Mouse (Mus musculus) kidney, postnatal 10 days (tissue): Measurements from ENCODE around the gene Jag1.
A peak's percentile ranks its signal among the peaks of the same experiment; 100 is the strongest.

ENCODE experiments used
- DNase-seq: peaks from one replicate; pipeline ENCODE4 v3.0.0; 2021; ENCODE audit warnings: mixed read lengths

Gene Jag1

GRCm38 (mm10) chr2:137116025-137116674, at the start of gene Jag1:
TSS of gene Jag1 (minus strand) at chr2:137116644.
- peak; percentile 70 for DNase-seq

- DNase-seq, result peak; percentile 9
Observed at GRCm38 (mm10) chr2:137156018-137156417, 39.6 kb upstream of the Jag1 start.

DNA sequence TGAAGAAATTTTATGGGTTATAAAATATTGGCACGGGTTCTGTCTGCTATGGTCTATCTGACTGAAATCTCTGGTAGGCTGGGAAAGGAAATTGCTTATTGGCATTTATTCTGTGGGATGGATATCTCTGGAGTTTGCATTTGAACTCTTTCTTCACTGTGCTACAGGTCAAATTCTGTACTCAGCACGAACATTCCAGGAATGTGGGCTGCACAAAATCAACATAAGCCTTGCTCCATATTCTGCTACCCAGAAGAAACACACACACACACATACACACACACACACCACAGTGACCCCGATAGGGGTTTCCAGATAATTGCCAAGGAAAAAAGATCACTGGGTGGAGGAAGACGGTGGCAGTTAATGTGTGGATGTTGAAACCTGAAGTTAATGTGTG, 37.4 kb upstream of the Jag1 start:
- peak; percentile 19 for DNase-seq

DNA sequence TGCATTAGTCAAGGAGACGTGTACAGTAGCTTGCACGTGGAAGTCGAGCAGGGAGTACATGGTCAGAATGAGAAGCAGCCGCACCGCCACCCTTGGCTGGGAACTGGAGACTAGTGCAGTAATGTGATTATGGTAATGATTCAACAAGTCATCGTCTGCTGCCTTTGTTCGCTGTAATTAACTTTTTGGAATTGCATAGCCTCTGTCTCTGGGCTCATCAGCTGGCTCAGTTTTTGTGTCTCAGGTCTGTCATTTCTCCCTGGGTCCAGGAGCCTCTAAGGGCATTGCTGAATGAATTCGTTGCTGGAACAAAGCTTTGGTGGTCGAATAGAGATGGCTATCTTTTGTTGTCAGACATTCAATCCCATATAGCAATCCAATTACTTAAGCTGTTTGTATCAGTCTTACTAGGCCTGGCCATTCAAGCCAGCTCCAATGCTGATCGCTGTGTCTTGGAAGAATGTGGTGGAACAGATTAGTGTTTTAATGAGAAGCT, 36.8 kb upstream of the Jag1 start:
- DNase-seq, result peak; percentile 7

DNA sequence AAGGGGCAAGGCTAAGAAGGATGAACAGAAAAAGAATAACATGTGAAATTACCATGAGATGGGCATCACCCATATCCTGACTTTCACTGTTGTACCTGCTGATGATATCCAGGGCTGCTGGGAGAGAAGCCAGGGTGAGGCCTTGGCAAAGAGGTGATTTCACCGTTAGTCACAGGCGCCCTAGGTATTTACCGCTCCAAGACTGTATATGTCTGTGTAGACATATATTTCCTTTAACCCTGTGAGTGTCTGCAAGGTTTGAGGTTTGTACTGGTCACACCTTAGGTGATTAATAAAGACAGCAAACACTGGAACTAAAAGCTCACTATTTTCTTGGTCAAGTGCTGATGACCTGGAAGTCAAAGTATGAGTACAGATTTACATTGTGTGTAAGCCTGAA, 34.5 kb upstream of the Jag1 start:
- DNase-seq, result no peak

DNA sequence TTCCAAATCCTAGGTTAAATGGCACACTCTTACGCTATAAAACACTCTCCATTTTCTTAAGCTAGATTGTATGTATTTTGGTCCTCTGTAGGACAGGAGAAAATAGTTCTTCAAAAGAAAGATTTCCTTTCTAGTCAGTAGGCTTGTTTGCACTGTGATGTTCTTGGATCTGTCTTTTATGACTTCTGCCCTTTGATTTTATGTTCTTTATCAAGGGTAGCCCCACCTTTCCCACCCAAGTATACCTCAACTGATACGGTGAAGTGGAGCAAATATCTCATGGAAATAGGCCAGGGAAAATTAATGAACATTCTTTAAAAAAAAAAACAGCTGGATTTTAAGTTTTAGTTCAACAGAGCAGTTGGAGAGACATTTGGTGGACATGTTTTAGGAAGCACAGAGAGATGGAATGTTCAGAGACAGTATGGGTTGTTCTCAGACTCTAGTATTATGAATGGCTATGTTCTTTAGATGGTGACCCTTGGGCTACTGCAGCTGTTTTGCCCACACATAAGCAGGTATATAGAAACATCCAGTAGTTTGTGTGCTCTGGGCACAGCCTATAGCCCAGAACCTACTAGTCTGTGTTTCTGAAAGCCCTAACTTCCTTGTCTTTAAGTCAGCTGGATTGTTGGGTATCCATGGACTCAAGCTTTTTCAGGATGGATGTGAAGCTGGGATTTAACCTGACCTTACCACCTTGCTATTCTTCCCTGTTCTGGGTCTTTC, 30.7 kb upstream of the Jag1 start:
- DNase-seq, result no peak

DNA sequence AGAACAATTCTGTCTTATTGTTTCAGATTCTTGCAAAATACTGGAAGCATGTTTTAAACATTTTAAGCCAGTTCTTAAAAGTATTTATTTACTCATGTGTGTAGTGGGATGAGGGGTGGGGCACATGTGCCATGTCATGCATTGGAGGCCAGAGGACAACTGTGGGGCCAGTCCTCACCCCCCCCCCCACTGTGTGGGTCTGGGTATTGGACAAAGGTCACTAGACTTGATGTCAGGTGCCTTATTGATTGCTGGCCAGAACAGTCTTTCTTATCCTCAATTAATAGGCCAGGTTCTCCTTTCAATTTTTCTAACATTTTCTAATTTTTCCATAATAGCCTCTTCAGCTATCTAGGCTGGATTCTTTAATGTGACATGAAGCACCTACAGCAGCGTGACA, 21.6 kb upstream of the Jag1 start:
- no peak for DNase-seq

DNA sequence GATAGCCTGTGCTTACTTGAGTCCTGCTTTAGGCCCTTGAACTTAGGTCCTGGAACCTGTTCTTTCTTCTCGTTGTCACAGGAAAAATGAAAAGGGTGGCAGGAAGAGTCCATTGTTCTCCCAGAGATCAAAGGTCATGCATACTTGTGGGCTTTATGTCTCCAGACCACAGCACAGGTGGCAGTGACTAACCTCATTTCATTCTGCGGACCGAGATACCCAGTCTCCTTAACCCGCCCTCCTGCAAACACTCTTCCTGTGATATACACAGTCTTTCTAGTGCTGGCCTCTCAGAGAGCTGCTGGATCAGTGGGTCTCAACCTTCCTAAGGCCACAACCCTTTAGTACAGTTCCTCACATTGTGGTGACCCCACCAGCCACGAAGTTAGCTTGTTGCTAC, 17.6 kb upstream of the Jag1 start:
- no peak for DNase-seq

DNA sequence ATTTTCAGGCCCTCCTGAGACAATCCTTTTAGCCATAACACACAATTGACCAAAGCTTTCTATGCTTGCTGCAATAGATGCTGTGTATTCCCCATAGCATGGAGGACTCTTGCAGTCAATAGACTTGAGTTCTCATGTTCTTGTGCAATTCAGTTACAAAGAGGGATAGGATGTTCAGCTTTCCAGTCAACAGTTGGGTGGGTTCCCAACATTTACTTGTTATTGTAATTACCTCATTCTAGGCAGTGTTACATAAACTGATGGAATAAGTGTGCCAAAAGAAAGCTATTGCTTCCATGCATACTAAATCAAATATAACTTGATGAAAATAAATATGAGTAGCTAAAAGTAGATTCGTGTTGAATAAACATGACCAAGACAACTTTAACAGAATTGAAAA, 8.4 kb upstream of the Jag1 start:
- no peak for DNase-seq

DNA sequence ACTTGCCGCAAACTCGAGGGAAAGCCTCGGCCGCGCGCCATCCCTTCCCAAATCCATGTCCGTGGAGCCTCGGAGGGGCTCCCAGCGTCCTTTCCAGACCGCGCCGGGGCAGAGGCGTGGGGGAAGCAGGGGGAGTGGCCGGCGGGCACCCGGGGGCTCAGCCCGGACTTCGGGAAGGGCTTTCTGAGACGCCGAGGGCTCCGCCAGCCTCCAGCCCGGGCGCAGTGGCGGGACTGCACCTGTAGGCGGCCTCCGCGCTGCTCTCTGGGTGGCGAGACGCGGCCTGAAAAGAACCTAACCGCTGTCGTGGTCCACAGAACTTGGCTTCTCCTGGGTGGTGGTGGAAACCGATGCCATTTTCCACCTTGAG, 862 bp upstream of the Jag1 start:
- DNase-seq, result peak; percentile 95

GRCm38 (mm10) chr2:137116675-137117320, 354 bp upstream of the Jag1 start:
- peak; percentile 97 for DNase-seq

GRCm38 (mm10) chr2:137115241-137116024, 1.0 kb downstream of the Jag1 start:
- DNase-seq, result peak; percentile 53

GRCm38 (mm10) chr2:137114248-137115096, 2.0 kb downstream of the Jag1 start:
- DNase-seq, result peak; percentile 90

DNA sequence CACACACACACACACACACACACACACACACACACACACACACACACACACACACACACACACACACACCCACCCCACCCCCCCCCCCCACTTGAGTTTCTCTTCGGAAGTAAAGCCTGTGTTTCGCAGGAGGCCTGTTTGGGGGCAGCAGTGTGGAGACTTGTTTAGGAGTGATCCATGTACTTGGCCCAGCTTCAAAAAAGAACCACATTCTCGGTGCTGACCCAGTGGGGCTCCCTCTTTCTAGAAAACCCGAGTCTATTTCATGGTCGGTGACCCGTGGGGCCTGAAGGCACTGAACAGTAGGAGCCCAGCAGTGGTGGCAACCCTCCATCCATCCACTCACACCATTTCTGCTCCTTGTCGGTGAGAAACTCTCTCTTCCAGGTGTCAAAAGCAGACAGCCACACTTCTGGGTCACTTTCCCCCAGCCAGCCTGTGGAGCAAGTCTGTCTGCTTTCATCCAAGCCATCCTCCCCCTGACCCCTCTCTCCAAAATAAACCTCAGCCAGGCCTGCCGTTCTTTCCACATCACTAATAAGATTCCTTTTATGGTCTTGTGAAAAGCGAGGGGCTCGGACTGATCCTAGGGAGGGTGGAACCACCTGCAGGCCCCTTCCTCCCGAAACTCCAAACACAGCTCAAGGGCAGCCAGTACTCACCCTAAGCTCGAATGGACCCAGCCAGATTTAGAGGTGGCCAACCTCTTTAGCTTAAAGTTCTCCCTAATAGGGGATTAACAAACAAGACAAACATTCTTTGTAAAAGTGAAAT, 3.0 kb downstream of the Jag1 start:
- DNase-seq, result peak; percentile 26

- peak; percentile 39 for DNase-seq
Observed at GRCm38 (mm10) chr2:137110214-137110898, 6.1 kb downstream of the Jag1 start.

- peak; percentile 47 for DNase-seq
Observed at GRCm38 (mm10) chr2:137109321-137110213, 6.9 kb downstream of the Jag1 start.

DNA sequence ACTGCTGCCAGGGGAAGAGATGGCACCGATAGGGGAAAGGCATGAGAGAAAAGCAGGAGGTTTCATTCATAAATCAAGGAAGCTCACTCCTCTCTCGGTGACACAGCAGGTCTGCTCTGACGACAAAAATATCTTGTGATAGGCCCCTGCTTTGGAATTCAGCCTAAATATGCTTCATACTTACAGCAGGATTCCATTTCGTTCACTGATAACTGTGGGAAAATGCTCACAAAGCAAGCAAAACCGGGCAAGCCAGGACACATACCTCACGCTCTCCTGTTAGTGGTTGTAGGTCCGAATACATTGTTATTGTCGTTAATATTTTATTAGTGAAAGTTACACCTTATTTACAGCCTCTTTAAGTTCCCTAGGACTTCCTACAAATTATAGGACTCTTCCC, 8.5 kb downstream of the Jag1 start:
- no peak for DNase-seq

GRCm38 (mm10) chr2:137107203-137107602, 9.2 kb downstream of the Jag1 start:
- DNase-seq, result no peak

- peak; percentile 67 for DNase-seq
Observed at GRCm38 (mm10) chr2:137101074-137101473, 15.4 kb downstream of the Jag1 start.
